23 mouse cellular contexts compared by ENCODE assay signal in genomic region chr14:49300326-49300725, GRCm38 (mm10). TPM values are rescaled to one million over a fixed set of nuclear protein-coding genes. Genes with fewer than 3 reads are reported as not detected.
DNase-seq lines count a peak whose midpoint lies in the region; ATAC-seq lines count a peak whose summit lies in the region.
"Had no signal": no experiment of that assay in that cellular context is flagged by ENCODE, and none has a peak within 500 bp of the region (broad histone marks: within the 10 kb centered on the region; RNA-seq: fewer than 3 reads in every experiment).

No protein-coding gene starts in this region.

- H3K9ac ChIP-seq in forebrain, embryonic 12.5 days: no peak overlapping the region
- H3K9ac ChIP-seq: embryonic facial prominence, embryonic 15.5 days; heart, embryonic 12.5 days; hindbrain, embryonic 14.5 days had no signal

- H3K9me3 ChIP-seq in forebrain, embryonic 12.5 days: no peaks in the 10 kb centered on the region
- H3K9me3 ChIP-seq: embryonic facial prominence, embryonic 15.5 days; forebrain, embryonic 10.5 days; G1E; heart, embryonic 12.5 days; hindbrain, embryonic 10.5 days had no signal

- no peak overlapping the region for H3K4me3 ChIP-seq in forebrain, embryonic 12.5 days (replicated peaks)
- H3K4me3 ChIP-seq: embryonic facial prominence, embryonic 15.5 days; erythroblast, embryonic 14.5 days; forebrain, embryonic 10.5 days; heart, embryonic 12.5 days; hindbrain, embryonic 10.5 days had no signal

- no peak overlapping the region for H3K4me2 ChIP-seq in forebrain, embryonic 12.5 days
- H3K4me2 ChIP-seq: embryonic facial prominence, embryonic 15.5 days; heart, embryonic 12.5 days; hindbrain, embryonic 14.5 days had no signal

- intact Hi-C loops in gastrocnemius, postnatal 36 days (cut with DNase I): no loop called here

- H3K36me3 ChIP-seq in forebrain, embryonic 12.5 days (replicated peaks): no peaks in the 10 kb centered on the region
- H3K36me3 ChIP-seq: embryonic facial prominence, embryonic 15.5 days; forebrain, embryonic 10.5 days; G1E; heart, embryonic 12.5 days; hindbrain, embryonic 10.5 days had no signal

- WGBS in forebrain, embryonic 12.5 days: 74% methylated on average over 8 of the region's 8 CpGs

- peak; percentile 5 for DNase-seq in gastrocnemius, postnatal 10 days
- DNase-seq in gastrocnemius, postnatal 36 days: no peak
- DNase-seq in kidney, postnatal 25 days: peak; percentile 7 to 31
- DNase-seq in kidney, adult 8-10 months: no peak
- DNase-seq in testis, postnatal 10 days (ENCODE audit: low spot score): peak; percentile 49
- no peak for DNase-seq in testis, postnatal 14 days (ENCODE audit: low spot score)
- DNase-seq: cerebellum, adult 18-20 months; cerebellum, adult 9-11 months; embryo, embryonic 11 days; gastrocnemius, postnatal 14 days had no signal

- H3K27me3 ChIP-seq in forebrain, embryonic 12.5 days: no peaks in the 10 kb centered on the region
- H3K27me3 ChIP-seq: embryonic facial prominence, embryonic 15.5 days; heart, embryonic 12.5 days had no signal

- peaks cover 7% of the 10 kb centered on the region; the same call in 1 of the 2 replicates for H3K4me1 ChIP-seq in forebrain, embryonic 12.5 days
- H3K4me1 ChIP-seq: embryonic facial prominence, embryonic 15.5 days had no signal

- no peak overlapping the region for H3K27ac ChIP-seq in forebrain, embryonic 12.5 days
- H3K27ac ChIP-seq: embryonic facial prominence, embryonic 15.5 days; hindbrain, embryonic 10.5 days; hindbrain, embryonic 14.5 days had no signal

- ATAC-seq in forebrain, embryonic 12.5 days (ENCODE audit: low FRiP score): no peak
- ATAC-seq: forebrain, embryonic 16.5 days had no signal

RNA-seq across cellular contexts. Expression of gene ccdc198, which starts 55.1 kb away (rescaled TPM):
- not detected for total RNA-seq in gastrocnemius, postnatal 10 days (2021)
- total RNA-seq in gastrocnemius, postnatal 36 days (2021): not detected
- polyA plus RNA-seq in forebrain, embryonic 12.5 days (2016; fragmentation: Nextera tagmentation; extraction: Ambion mirVana): 0.20 TPM in 1 of 2 replicates, not detected in the other
- total RNA-seq: adrenal gland, adult 8-10 months; gastrocnemius, postnatal 14 days; granulocyte monocyte progenitor cell, adult 5-6 weeks; heart, adult 8-10 months; heart, postnatal 25 days had no signal
- polyA plus RNA-seq: embryonic facial prominence, embryonic 15.5 days; erythroblast, embryonic 14.5 days; G1E had no signal

Comparison
In these comparisons a context has a peak if more than half of its experiments do, and no peak if none do; other contexts are left out.
1. DNase-seq: peak in gastrocnemius, postnatal 10 days (single experiment), kidney, postnatal 25 days (2 of 2) and testis, postnatal 10 days (single experiment); none in gastrocnemius, postnatal 36 days (0 of 2), kidney, adult 8-10 months (0 of 2) and testis, postnatal 14 days (single experiment).